Comparison of ENCODE assay signal across 10 mouse cellular contexts in the genomic region with DNA sequence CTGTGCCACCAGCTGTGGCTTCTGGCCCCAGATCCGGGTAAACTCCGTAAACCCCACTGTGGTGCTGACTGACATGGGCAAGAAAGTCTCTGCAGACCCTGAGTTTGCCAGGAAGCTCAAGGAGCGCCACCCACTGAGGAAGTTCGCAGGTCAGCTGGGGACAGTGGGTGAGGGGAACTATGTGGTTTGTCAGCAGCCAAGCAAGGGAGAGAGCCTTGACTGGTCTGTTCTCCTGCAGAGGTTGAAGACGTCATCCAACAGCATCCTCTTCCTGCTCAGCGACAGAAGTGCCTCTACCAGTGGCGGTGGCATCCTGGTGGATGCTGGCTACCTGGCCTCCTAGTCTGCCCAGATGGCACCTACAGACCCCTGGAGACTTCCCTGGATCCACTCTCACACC. TPM values are rescaled to one million over a fixed set of nuclear protein-coding genes. Genes with fewer than 3 reads are reported as not detected.
DNase-seq lines count a peak whose midpoint lies in the region; ATAC-seq lines count a peak whose summit lies in the region.
"Had no signal": no experiment of that assay in that cellular context is flagged by ENCODE, and none has a peak within 500 bp of the region (broad histone marks: within the 10 kb centered on the region; RNA-seq: fewer than 3 reads in every experiment).

No protein-coding gene starts in this region.

- DNase-seq in heart, adult 11 months, result peak; percentile 72
- DNase-seq in induced T-regulatory cell, adult 2 months (ENCODE audit: low read depth), result peak; percentile 29

- ATAC-seq in activated CD4-positive, CD25-positive, alpha-beta regulatory T cell, adult 4 months, result peak; percentile 32
- ATAC-seq in common myeloid progenitor, adult 5-6 weeks (replicated peaks; ENCODE audit: low read depth, poor library complexity, severe bottlenecking), result peak; percentile 89
- 0 out of 2 replicates have a peak, but pooled peaks have one; percentile 22 for ATAC-seq in erythroid progenitor cell, adult 5-6 weeks (replicated peaks; ENCODE audit: low FRiP score, poor library complexity, severe bottlenecking)
- peak; percentile 97 for ATAC-seq in megakaryocyte, adult 5-6 weeks (ENCODE audit: poor library complexity, severe bottlenecking)
- ATAC-seq in megakaryocyte-erythroid progenitor cell, adult 5-6 weeks (replicated peaks; ENCODE audit: low FRiP score, low TSS enrichment, poor library complexity, severe bottlenecking), result peak; percentile 11; the same call in 1 of the 2 replicates
- ATAC-seq in neutrophil, adult 5-6 weeks (ENCODE audit: extremely low read depth, insufficient number of reproducible peaks, low FRiP score, poor library complexity, severe bottlenecking), result peak; percentile 22

RNA-seq across cellular contexts. Expression of a gene that starts 4.4 kb away (rescaled TPM):
- polyA plus RNA-seq in activated CD4-positive, CD25-positive, alpha-beta regulatory T cell, adult 4 months (2017; shearing (Covaris generic)), result 10 to 100 TPM; 35.6 to 69.1 TPM
- 18.9 and 25.7 TPM in 2 replicates for total RNA-seq in common myeloid progenitor, adult 5-6 weeks (2017)
- 3.2 and 12.6 TPM in 2 replicates for total RNA-seq in erythroid progenitor cell, adult 5-6 weeks (2015; ENCODE audit: low replicate concordance)
- total RNA-seq in erythroid progenitor cell, adult 5-6 weeks (2017; ENCODE audit: low replicate concordance), result 3.0 and 5.7 TPM in 2 replicates
- total RNA-seq in megakaryocyte, adult 5-6 weeks (2015), result 10.5 and 11.9 TPM in 2 replicates
- 7.6 and 8.8 TPM in 2 replicates for total RNA-seq in megakaryocyte, adult 5-6 weeks (2017)
- total RNA-seq in megakaryocyte-erythroid progenitor cell, adult 5-6 weeks (2014; fragmentation: Nextera tagmentation), result 2.5 and 12.0 TPM in 2 replicates
- 8.7 and 10.9 TPM in 2 replicates for total RNA-seq in megakaryocyte-erythroid progenitor cell, adult 5-6 weeks (2017)
- total RNA-seq in neutrophil, adult 5-6 weeks (2017), result 26.0 and 37.3 TPM in 2 replicates

RNA-seq across cellular contexts. Expression of a gene that starts 17.0 kb away (rescaled TPM):
- polyA plus RNA-seq in activated CD4-positive, CD25-positive, alpha-beta regulatory T cell, adult 4 months (2017; shearing (Covaris generic)), result 1 to 10 TPM; 3.5 to 4.9 TPM
- 4.8 and 5.6 TPM in 2 replicates for total RNA-seq in common myeloid progenitor, adult 5-6 weeks (2017)
- total RNA-seq in erythroid progenitor cell, adult 5-6 weeks (2015; ENCODE audit: low replicate concordance), result 3.2 and 6.7 TPM in 2 replicates
- total RNA-seq in erythroid progenitor cell, adult 5-6 weeks (2017; ENCODE audit: low replicate concordance), result 0.91 and 1.3 TPM in 2 replicates
- 10.4 and 14.5 TPM in 2 replicates for total RNA-seq in megakaryocyte, adult 5-6 weeks (2015)
- 3.3 and 5.7 TPM in 2 replicates for total RNA-seq in megakaryocyte, adult 5-6 weeks (2017)
- total RNA-seq in megakaryocyte-erythroid progenitor cell, adult 5-6 weeks (2014; fragmentation: Nextera tagmentation), result 43.1 and 47.2 TPM in 2 replicates
- 4.8 and 9.5 TPM in 2 replicates for total RNA-seq in megakaryocyte-erythroid progenitor cell, adult 5-6 weeks (2017)
- 3.8 and 5.9 TPM in 2 replicates for total RNA-seq in neutrophil, adult 5-6 weeks (2017)

RNA-seq across cellular contexts. Expression of a gene that starts 17.0 kb away (rescaled TPM):
- polyA plus RNA-seq in activated CD4-positive, CD25-positive, alpha-beta regulatory T cell, adult 4 months (2017; shearing (Covaris generic)), result 100 to 1,000 TPM; 118 to 137 TPM
- total RNA-seq in common myeloid progenitor, adult 5-6 weeks (2017), result 66.0 and 88.2 TPM in 2 replicates
- total RNA-seq in erythroid progenitor cell, adult 5-6 weeks (2015; ENCODE audit: low replicate concordance), result 31.4 and 39.0 TPM in 2 replicates
- 17.6 and 19.9 TPM in 2 replicates for total RNA-seq in erythroid progenitor cell, adult 5-6 weeks (2017; ENCODE audit: low replicate concordance)
- 51.4 and 70.1 TPM in 2 replicates for total RNA-seq in megakaryocyte, adult 5-6 weeks (2015)
- 52.1 and 56.3 TPM in 2 replicates for total RNA-seq in megakaryocyte, adult 5-6 weeks (2017)
- 107 TPM in 2 replicates for total RNA-seq in megakaryocyte-erythroid progenitor cell, adult 5-6 weeks (2014; fragmentation: Nextera tagmentation)
- 103 and 119 TPM in 2 replicates for total RNA-seq in megakaryocyte-erythroid progenitor cell, adult 5-6 weeks (2017)
- 59.6 and 60.3 TPM in 2 replicates for total RNA-seq in neutrophil, adult 5-6 weeks (2017)

RNA-seq across cellular contexts. Expression of a gene that starts 29.2 kb away (rescaled TPM):
- polyA plus RNA-seq in activated CD4-positive, CD25-positive, alpha-beta regulatory T cell, adult 4 months (2017; shearing (Covaris generic)), result 10 to 100 TPM; 30.9 to 31.9 TPM
- 43.2 and 57.9 TPM in 2 replicates for total RNA-seq in common myeloid progenitor, adult 5-6 weeks (2017)
- 46.1 and 62.0 TPM in 2 replicates for total RNA-seq in erythroid progenitor cell, adult 5-6 weeks (2015; ENCODE audit: low replicate concordance)
- 15.4 and 24.6 TPM in 2 replicates for total RNA-seq in erythroid progenitor cell, adult 5-6 weeks (2017; ENCODE audit: low replicate concordance)
- 46.1 and 51.8 TPM in 2 replicates for total RNA-seq in megakaryocyte, adult 5-6 weeks (2015)
- 24.0 and 31.1 TPM in 2 replicates for total RNA-seq in megakaryocyte, adult 5-6 weeks (2017)
- total RNA-seq in megakaryocyte-erythroid progenitor cell, adult 5-6 weeks (2014; fragmentation: Nextera tagmentation), result 150 TPM in 2 replicates
- 68.4 and 87.6 TPM in 2 replicates for total RNA-seq in megakaryocyte-erythroid progenitor cell, adult 5-6 weeks (2017)
- total RNA-seq in neutrophil, adult 5-6 weeks (2017), result 30.9 and 32.5 TPM in 2 replicates

RNA-seq across cellular contexts. Expression of a gene that starts 35.1 kb away (rescaled TPM):
- polyA plus RNA-seq in activated CD4-positive, CD25-positive, alpha-beta regulatory T cell, adult 4 months (2017; shearing (Covaris generic)), result not detected
- not detected in 2 replicates for total RNA-seq in common myeloid progenitor, adult 5-6 weeks (2017)
- total RNA-seq in erythroid progenitor cell, adult 5-6 weeks (2015; ENCODE audit: low replicate concordance), result 21.8 and 23.4 TPM in 2 replicates
- not detected in 2 replicates for total RNA-seq in erythroid progenitor cell, adult 5-6 weeks (2017; ENCODE audit: low replicate concordance)
- 7.6 and 8.5 TPM in 2 replicates for total RNA-seq in megakaryocyte, adult 5-6 weeks (2015)
- 1.7 and 8.9 TPM in 2 replicates for total RNA-seq in megakaryocyte, adult 5-6 weeks (2017)
- not detected in 2 replicates for total RNA-seq in megakaryocyte-erythroid progenitor cell, adult 5-6 weeks (2014; fragmentation: Nextera tagmentation)
- total RNA-seq in megakaryocyte-erythroid progenitor cell, adult 5-6 weeks (2017), result not detected in 2 replicates
- 0.81 TPM in 1 of 2 replicates, not detected in the other for total RNA-seq in neutrophil, adult 5-6 weeks (2017)
- total RNA-seq: G1E had no signal
- polyA plus RNA-seq: CD4-positive, CD25-positive, alpha-beta regulatory T cell, adult 4 months; G1E had no signal

Comparison
In these comparisons a context has a peak if more than half of its experiments do, and no peak if none do; other contexts are left out.
1. Peak in every context shown above with its lines: DNase-seq and ATAC-seq.
2. ATAC-seq: peak in every context shown above with its lines; median percentile 97 in megakaryocyte, adult 5-6 weeks; 89 in common myeloid progenitor, adult 5-6 weeks; 32 in activated CD4-positive, CD25-positive, alpha-beta regulatory T cell, adult 4 months; 22 in erythroid progenitor cell, adult 5-6 weeks; 22 in neutrophil, adult 5-6 weeks; 11 in megakaryocyte-erythroid progenitor cell, adult 5-6 weeks.